ENCODE assay signal across 9 mouse cellular contexts in genomic region chr2:179869871-179870270, GRCm38 (mm10).
DNase-seq lines count a peak whose midpoint lies in the region.
"Had no signal": no experiment of that assay in that cellular context is flagged by ENCODE, and none has a peak within 500 bp of the region (broad histone marks: within the 10 kb centered on the region; RNA-seq: fewer than 3 reads in every experiment).

No protein-coding gene starts in this region.

- DNase-seq in cerebellum, adult 11-12 months = peak; percentile 21
- DNase-seq in cerebellum, adult 9-11 months = no peak
- peak; percentile 46 for DNase-seq in layer of hippocampus, adult 9-11 months
- DNase-seq in layer of hippocampus, postnatal 25 days (ENCODE audit: extremely low spot score in 1 of 2, low spot score in 1 of 2) = no peak
- DNase-seq in layer of hippocampus, postnatal 36 days = peak; percentile 30 to 40
- peak; percentile 81 for DNase-seq in retina, postnatal 1 day
- no peak for DNase-seq in adrenal gland, postnatal 36 days
- DNase-seq in thymus, postnatal 25 days = no peak
- DNase-seq: heart, adult 11 months had no signal

Comparison
In these comparisons a context has a peak if more than half of its experiments do, and no peak if none do; other contexts are left out.
1. DNase-seq: peak in cerebellum, adult 11-12 months (single experiment), layer of hippocampus, adult 9-11 months (single experiment), layer of hippocampus, postnatal 36 days (2 of 2) and retina, postnatal 1 day (single experiment); none in cerebellum, adult 9-11 months (single experiment), layer of hippocampus, postnatal 25 days (0 of 2), adrenal gland, postnatal 36 days (0 of 2) and thymus, postnatal 25 days (single experiment).